Mouse (Mus musculus): ENCODE results near the gene Serpine2.

DNA sequence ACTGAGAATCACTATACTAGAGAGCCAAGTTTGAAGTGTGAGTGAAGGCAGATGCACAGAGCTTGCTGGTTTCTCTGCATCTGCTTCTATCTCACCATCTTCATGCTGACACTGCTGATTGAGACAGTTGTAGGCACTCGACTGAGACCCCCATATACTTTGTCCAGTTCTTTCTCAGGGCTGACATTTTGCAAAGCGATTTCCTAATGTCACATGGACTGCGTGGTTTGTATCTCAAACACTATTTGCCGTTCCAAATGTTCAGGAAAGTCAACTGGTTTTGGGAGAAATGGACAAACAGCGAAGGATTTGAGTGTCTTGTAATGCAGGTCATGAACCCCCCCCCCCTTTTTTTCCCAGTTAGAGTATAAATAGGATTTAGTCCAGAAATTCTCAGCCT is 1.0 kb downstream of the Serpine2 start:
- TF ChIP-seq CTCF (IDR thresholded peaks at IDR 0.05; ENCODE audit: low read depth) (no peak), EP300 (IDR thresholded peaks at IDR 0.05; ENCODE audit: low read depth) (no peak)

All from heart, postnatal 0 days (tissue).